Mouse (Mus musculus) layer of hippocampus, adult 8-10 months (tissue): Measurements from ENCODE around the gene Pigw. TPM values are rescaled to one million over a fixed set of nuclear protein-coding genes. Genes with fewer than 3 reads are reported as not detected.

Experiments
- DNase-seq, 2 experiments: peaks; one replicate each; pipeline ENCODE4 v3.0.0; 2022; ENCODE audit warnings: low spot score in 2 of 2
- microRNA-seq, 2 experiments: library from miRNA; unstranded; fragments of <30 nt; microRNA quantifications; one replicate each; pipeline ENCODE4 v1.2.0; 2022
- total RNA-seq, 4 experiments: library from RNA; stranded (reverse); gene quantifications; 2 replicates each; pipeline ENCODE4 v1.2.4; 2022

Pigw gene
- total RNA-seq, 4 experiments from 2014 or later = 6.9 to 7.8 (median 7.6) TPM

DNA sequence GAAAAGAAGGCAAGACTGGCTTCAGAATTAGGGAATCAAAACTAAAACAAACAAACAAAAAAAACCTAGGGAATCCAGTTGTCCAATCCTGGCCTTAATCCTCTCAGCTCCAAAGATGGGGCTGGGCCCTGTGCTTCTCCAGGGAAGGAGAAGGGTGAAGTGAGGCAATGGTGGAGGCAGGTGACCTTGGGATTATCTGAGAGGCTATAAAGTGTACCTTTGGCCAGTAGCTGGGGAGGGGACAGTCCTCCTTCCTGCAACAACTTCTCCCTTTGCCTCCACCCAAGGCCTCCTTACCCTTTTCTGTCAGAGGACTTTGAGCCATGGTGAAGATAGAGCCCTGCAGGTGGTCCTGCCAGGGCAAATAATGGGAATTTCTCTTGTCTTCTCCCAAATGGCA lies 52.6 kb downstream of the Pigw start:
- DNase-seq = no peak

Small RNA genes within 50 kb of the gene (microRNA-seq; reads per million reads assigned to microRNA genes)
- gene Gm23564 = 0 reads per million in 2 experiments

Other genes starting within 250 kb of the Pigw start
- gene Mrm1, start 60.8 kb downstream of the Pigw start, total RNA-seq = 10 to 100 TPM; 10.5 to 15.0 (median 10.6) TPM
- 1 to 10 TPM; 5.6 to 8.5 (median 6.5) TPM for gene Dhrs11, start 51.3 kb downstream of the Pigw start, total RNA-seq
- 100 to 1,000 TPM in 1 of 4 experiments, 10 to 100 TPM in 3; 91.1 to 104 (median 95.4) TPM for gene Ggnbp2, start 9.5 kb downstream of the Pigw start, total RNA-seq
- gene Myo19, start 137 bp downstream of the Pigw start, total RNA-seq = 10 to 100 TPM in 1 of 4 experiments, 1 to 10 TPM in 3; 8.5 to 14.4 (median 9.0) TPM
- gene Znhit3, start 36.1 kb upstream of the Pigw start, total RNA-seq = 10 to 100 TPM; 26.9 to 34.3 (median 31.1) TPM
- gene Car4, start 77.5 kb upstream of the Pigw start, total RNA-seq = 10 to 100 TPM; 54.6 to 84.1 (median 66.1) TPM